Mouse (Mus musculus) midbrain, postnatal 0 days (tissue): ENCODE measurements around the gene Glrx3. TPM values are rescaled to one million over a fixed set of nuclear protein-coding genes. Genes with fewer than 3 reads are reported as not detected.

Experiments
- ATAC-seq: fragments of 200-750 bp; cut with Nextera tagmentation; 2 replicates; pipeline ENCODE4 v1.8.0; 2017; ENCODE audit warnings: moderate number of reproducible peaks, mild to moderate bottlenecking, moderate TSS enrichment, moderate library complexity; ENCODE audit not compliant: low FRiP score
- DNase-seq: peaks from one replicate; pipeline ENCODE4 v3.0.0-alpha.2; 2015; ENCODE audit warnings: low spot score
- H3K27ac ChIP-seq: fragments of 300-500 bp; sonication (generic); 2 replicates; pipeline ENCODE4 v1.5.1; 2014; ENCODE audit warnings: low read depth, mild to moderate bottlenecking, low read length, mixed read lengths
- H3K27me3 ChIP-seq: fragments of 300-500 bp; sonication (generic); 2 replicates; pipeline ENCODE4 v1.6.1; 2014; ENCODE audit warnings: low read length, control low read depth, mixed read lengths; ENCODE audit not compliant: insufficient read depth
- H3K36me3 ChIP-seq: fragments of 300-500 bp; sonication (generic); 2 replicates; pipeline ENCODE4 v1.6.1; 2014; ENCODE audit warnings: low read length, control low read depth, mixed read lengths; ENCODE audit not compliant: insufficient read depth
- H3K4me1 ChIP-seq: fragments of 300-500 bp; sonication (generic); 2 replicates; pipeline ENCODE4 v1.6.1; 2014; ENCODE audit warnings: mild to moderate bottlenecking, control low read depth, antibody characterized with exemption, low read length, mixed read lengths; ENCODE audit not compliant: insufficient read depth
- H3K4me2 ChIP-seq: fragments of 300-500 bp; sonication (generic); 2 replicates; pipeline ENCODE4 v1.6.1; 2014; ENCODE audit warnings: low read depth, mild to moderate bottlenecking, low read length, mixed read lengths; ENCODE audit not compliant: poor library complexity, severe bottlenecking
- H3K4me3 ChIP-seq: fragments of 300-500 bp; sonication (generic); 2 replicates; pipeline ENCODE4 v1.5.1; 2014; ENCODE audit warnings: low read depth, mild to moderate bottlenecking, low read length, moderate library complexity
- H3K9ac ChIP-seq: fragments of 300-500 bp; sonication (generic); replicated peaks from 2 replicates; pipeline ENCODE4 v1.6.1; 2014; ENCODE audit warnings: mild to moderate bottlenecking, low read length, moderate library complexity, mixed read lengths; ENCODE audit not compliant: poor library complexity, severe bottlenecking
- H3K9me3 ChIP-seq: fragments of 300-500 bp; sonication (generic); 2 replicates; pipeline ENCODE4 v1.6.1; 2016; ENCODE audit warnings: low read length, control low read depth
- CTCF ChIP-seq: IDR thresholded peaks from 2 replicates; pipeline ENCODE4 v1.5.1; 2016; ENCODE audit warnings: antibody characterized with exemption, mild to moderate bottlenecking
- WGBS: fragments of 180-500 bp; shearing (Covaris S2); extraction: QIAGEN DNeasy Blood & Tissue Kit; methylation state at CpG from one replicate; pipeline ENCODE4 v1.1.7; 2014; 5-methylcytosine and 5-hydroxymethylcytosine counted together
- polyA plus RNA-seq: library from polyadenylated mRNA; unstranded; fragments of >200 nt; fragmentation: Nextera tagmentation; extraction: Ambion mirVana; gene quantifications from 2 replicates; pipeline ENCODE4 v1.2.1, GENCODE M21; 2015
- total RNA-seq: library from RNA; depleted of rRNA; stranded (reverse); fragments of >200 nt; gene quantifications from 2 replicates; pipeline ENCODE4 v1.2.3, GENCODE M21; 2014

Gene Glrx3
- total and polyA plus RNA-seq, 2 experiments from 2014 or later = 168 to 220 TPM

GRCm38 (mm10) chr7:137407428-137408058, 29.9 kb upstream of the Glrx3 start:
- no peaks in the 10 kb centered on the region for H3K36me3 ChIP-seq
- no peak overlapping the region for H3K4me2 ChIP-seq
- no peaks in the 10 kb centered on the region for H3K9me3 ChIP-seq
- no peaks in the 10 kb centered on the region for H3K27me3 ChIP-seq
- H3K4me1 ChIP-seq = peaks cover 2% of the 10 kb centered on the region; the same call in 1 of the 2 replicates
- WGBS = 87% methylated on average over 1 of the region's 1 CpGs
- H3K9ac ChIP-seq = no peak overlapping the region
- no peak for TF ChIP-seq CTCF
- DNase-seq (no peak), ATAC-seq (no peak)
- H3K4me3 ChIP-seq = no peak overlapping the region
- no peak overlapping the region for H3K27ac ChIP-seq

DNA sequence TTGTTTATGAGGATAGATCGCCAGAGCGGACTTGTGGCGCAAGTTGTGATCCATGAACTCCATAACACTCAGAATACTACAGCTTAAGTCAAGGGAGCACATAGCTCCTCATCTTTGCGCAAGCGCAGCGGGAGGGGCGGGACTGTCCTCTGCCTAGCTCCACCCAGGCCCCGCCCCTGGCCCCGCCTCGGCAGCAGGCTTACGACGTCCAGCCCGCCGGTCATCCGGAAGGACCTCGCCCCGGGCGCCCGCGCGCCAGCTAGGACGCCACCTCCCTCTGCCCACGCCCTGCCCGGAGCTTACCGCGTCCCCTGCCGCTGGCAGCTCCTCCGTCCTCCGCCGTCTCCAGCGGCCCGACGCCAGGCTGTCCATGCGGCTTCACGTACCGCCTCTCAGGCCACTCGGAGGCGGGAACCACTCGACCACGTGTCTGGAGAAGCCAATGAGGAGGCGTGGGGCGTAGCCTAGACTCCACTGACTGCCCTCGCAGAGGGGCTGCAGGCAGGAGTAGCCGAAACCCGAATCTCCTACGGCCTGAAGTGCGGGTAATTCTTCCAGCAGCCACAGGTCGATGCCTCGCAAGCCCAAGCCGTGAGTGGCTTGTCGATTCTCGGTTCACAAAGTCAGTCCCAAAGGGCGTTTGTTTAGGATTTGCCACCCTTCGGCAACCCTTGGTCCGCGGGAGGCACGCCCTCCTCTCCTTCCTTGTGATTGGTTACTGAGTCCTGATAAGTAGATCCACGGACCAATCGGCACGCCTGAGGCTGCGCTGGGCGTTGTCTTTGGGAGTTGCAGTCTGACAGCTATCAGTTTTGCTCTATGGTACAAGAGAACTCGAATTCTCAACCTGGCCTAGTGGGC, 26.8 kb upstream of the Glrx3 start, which contains the start of gene 9430038I01Rik:
TSS of gene 9430038I01Rik (minus strand) at position 426 of the 861 bp plus-strand sequence.
- 0% methylated on average over 60 of the region's 63 CpGs for WGBS
- no peaks in the 10 kb centered on the region for H3K36me3 ChIP-seq
- peak within 1 kb of the TSS; percentile 82 for H3K27ac ChIP-seq
- H3K4me2 ChIP-seq = peak within 1 kb of the TSS; percentile 51
- H3K9ac ChIP-seq = peak within 1 kb of the TSS; percentile 64
- peaks cover 2% of the 10 kb centered on the region; the same call in 1 of the 2 replicates for H3K4me1 ChIP-seq
- H3K4me3 ChIP-seq = peak within 1 kb of the TSS; percentile 67
- no peaks in the 10 kb centered on the region for H3K9me3 ChIP-seq
- peak; percentile 100 for ATAC-seq
- peak; percentile 16 for TF ChIP-seq CTCF
- peak; percentile 98 for DNase-seq
- H3K27me3 ChIP-seq = no peaks in the 10 kb centered on the region

DNA sequence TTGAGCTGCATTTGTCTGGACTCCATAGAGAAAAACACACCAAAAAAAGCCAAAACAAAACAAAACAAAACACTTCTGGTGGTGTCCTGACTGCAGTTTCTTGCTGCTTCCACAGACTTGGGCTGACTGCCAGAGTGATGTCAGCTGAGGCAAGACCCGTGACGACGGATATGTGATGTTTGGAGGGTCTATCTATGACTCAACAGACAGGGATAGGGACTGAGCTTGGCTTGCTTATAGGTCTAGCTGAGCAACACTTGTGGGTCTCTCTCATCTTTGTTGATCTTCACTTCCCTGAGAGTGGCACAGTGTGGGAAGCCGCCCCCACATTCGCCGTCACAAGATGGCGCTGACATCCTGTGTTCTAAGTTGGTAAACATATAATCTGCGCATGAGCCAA, 22.7 kb upstream of the Glrx3 start:
- 90% methylated on average over 7 of the region's 8 CpGs for WGBS
- H3K4me2 ChIP-seq = no peak overlapping the region
- H3K9me3 ChIP-seq = no peaks in the 10 kb centered on the region
- H3K9ac ChIP-seq = no peak overlapping the region
- no peak overlapping the region for H3K4me3 ChIP-seq
- H3K27ac ChIP-seq = no peak overlapping the region
- DNase-seq = no peak
- peaks cover 2% of the 10 kb centered on the region; the same call in 1 of the 2 replicates for H3K4me1 ChIP-seq
- H3K27me3 ChIP-seq = no peaks in the 10 kb centered on the region
- H3K36me3 ChIP-seq = no peaks in the 10 kb centered on the region
- no peak for ATAC-seq
- TF ChIP-seq CTCF = no peak

GRCm38 (mm10) chr7:137420550-137420949, 16.9 kb upstream of the Glrx3 start:
- 87% methylated on average over 2 of the region's 2 CpGs for WGBS
- no peak for ATAC-seq
- H3K4me3 ChIP-seq = no peak overlapping the region
- no peaks in the 10 kb centered on the region for H3K27me3 ChIP-seq
- H3K4me2 ChIP-seq = no peak overlapping the region
- TF ChIP-seq CTCF = no peak
- H3K9me3 ChIP-seq = no peaks in the 10 kb centered on the region
- no peak overlapping the region for H3K9ac ChIP-seq
- no peaks in the 10 kb centered on the region for H3K36me3 ChIP-seq
- H3K4me1 ChIP-seq = no peaks in the 10 kb centered on the region
- H3K27ac ChIP-seq = no peak overlapping the region
- no peak for DNase-seq

DNA sequence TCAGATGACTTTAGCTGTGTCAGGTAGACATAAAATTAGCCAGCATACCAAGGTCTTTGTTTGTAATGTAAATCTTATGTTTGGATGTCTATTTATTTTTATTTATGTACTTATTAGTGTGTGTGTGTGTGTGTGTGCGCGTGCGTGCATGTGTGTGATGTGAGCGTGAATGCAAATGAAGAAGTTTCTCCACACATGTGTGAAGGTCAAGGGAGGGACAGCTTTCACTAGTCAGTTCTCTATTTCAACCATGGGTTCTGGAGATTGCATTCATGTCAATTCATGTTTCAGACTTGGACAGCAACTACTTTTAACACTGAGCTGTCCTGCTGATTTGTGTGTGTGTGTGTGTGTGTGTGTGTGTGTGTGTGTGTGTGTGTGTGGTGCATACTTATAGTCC, 16.2 kb upstream of the Glrx3 start:
- Histone ChIP-seq H3K4me2 (no peak overlapping the region), H3K36me3 (no peaks in the 10 kb centered on the region), H3K4me3 (no peak overlapping the region), H3K9me3 (no peaks in the 10 kb centered on the region), H3K27me3 (no peaks in the 10 kb centered on the region), H3K27ac (no peak overlapping the region), H3K9ac (no peak overlapping the region), H3K4me1 (no peaks in the 10 kb centered on the region)
- TF ChIP-seq CTCF = no peak
- DNase-seq = no peak
- WGBS = 97% methylated on average over 4 of the region's 4 CpGs
- no peak for ATAC-seq

DNA sequence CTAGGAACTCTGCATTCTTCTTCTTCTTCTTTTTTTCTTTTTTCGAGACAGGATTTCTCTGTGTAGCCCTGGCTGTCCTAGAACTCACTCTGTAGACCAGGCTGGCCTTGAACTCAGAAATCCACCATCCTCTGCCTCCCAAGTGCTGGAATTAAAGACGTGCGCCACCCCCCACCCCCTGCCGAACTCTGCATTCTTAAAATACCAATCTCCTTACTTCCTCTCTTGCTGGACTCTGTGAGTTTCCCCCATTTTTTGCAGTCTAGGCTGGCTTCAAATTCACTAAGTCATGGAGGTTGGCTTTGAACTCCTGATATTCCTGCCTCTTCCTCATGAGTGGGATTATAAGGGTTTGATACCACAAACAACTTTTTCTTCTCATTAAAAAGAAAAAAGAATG, 10.7 kb upstream of the Glrx3 start:
- 55% methylated on average over 4 of the region's 4 CpGs for WGBS
- TF ChIP-seq CTCF = no peak
- ATAC-seq = no peak
- no peak overlapping the region for H3K4me2 ChIP-seq
- DNase-seq = no peak
- H3K36me3 ChIP-seq = no peaks in the 10 kb centered on the region
- no peaks in the 10 kb centered on the region for H3K4me1 ChIP-seq
- no peak overlapping the region for H3K27ac ChIP-seq
- H3K9ac ChIP-seq = no peak overlapping the region
- H3K27me3 ChIP-seq = no peaks in the 10 kb centered on the region
- no peaks in the 10 kb centered on the region for H3K9me3 ChIP-seq
- no peak overlapping the region for H3K4me3 ChIP-seq
